Mouse (Mus musculus): ENCODE measurements at regions not wholly inside any gene's neighbourhood (a gene's known extent, or its start where the extent isn't known, plus 50 kb on each side); places are given as distances from the start of the nearest gene placed in this dataset.

DNA sequence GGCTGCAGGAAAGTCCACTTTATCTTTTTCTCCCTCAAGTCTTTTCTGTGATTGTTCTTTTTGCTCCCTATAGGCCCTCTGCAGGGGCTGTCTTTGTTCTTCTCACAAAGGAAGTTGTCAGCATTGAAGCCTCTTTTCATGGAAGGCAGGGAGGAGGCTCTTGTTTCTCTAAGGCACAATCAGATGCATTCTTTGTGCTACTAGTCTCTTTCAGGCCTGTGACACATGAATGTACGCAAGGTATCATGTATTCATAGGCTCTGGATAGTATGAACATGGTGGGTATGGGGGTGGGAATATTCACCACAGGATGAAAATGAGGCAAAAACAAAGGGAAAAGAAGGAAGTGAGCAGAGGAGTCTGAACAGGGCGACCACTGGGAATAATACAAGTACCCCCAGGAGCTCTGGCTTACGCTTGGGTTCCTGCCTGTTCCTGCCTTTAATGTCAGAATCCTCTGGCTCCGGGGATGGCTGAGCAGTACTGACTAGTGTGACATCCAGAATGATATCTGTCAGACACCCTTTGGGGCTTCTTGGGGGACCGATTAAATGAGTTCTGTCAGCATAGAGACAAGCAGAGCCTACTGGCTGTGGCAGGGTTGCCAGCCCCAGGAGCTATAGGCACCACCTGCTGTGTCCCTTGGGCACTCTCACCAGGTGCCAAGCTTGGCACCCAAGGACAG lies 583.7 kb upstream of the Plxna2 start:
- TF ChIP-seq CTCF (IDR thresholded peaks at IDR 0.05; ENCODE audit: low read depth, low read length) (no peak), POLR2AphosphoS5 (IDR thresholded peaks at IDR 0.05; ENCODE audit: insufficient replicate concordance, low read depth, low read length) (no peak), GATA1 (IDR thresholded peaks at IDR 0.05; ENCODE audit: borderline replicate concordance, low read length) (no peak), TAL1 (conservative IDR thresholded peaks at IDR 0.05; ENCODE audit: low read depth, low read length) (no peak)
